ENCODE assay signal across 9 mouse cellular contexts in genomic region chr5:105620505-105621116, GRCm38 (mm10).
DNase-seq lines count a peak whose midpoint lies in the region; ATAC-seq and TF ChIP-seq lines count a peak whose summit lies in the region.
"Had no signal": no experiment of that assay in that cellular context is flagged by ENCODE, and none has a peak within 500 bp of the region (broad histone marks: within the 10 kb centered on the region; RNA-seq: fewer than 3 reads in every experiment).

No protein-coding gene starts in this region.

- no peak for ATAC-seq in heart, embryonic 13.5 days (ENCODE audit: extremely low read depth, insufficient number of reproducible peaks, low FRiP score, low TSS enrichment)
- no peak for ATAC-seq in erythroid progenitor cell, adult 5-6 weeks (replicated peaks; ENCODE audit: low FRiP score, poor library complexity, severe bottlenecking)
- ATAC-seq in monocyte, adult 5-6 weeks (replicated peaks; ENCODE audit: insufficient number of reproducible peaks, low FRiP score, low TSS enrichment, poor library complexity, severe bottlenecking), result no peak
- no peak for ATAC-seq in liver, postnatal 0 days

- no peak; the same call in 1 of the 2 replicates for TF ChIP-seq EP300 in liver, postnatal 0 days (IDR thresholded peaks at IDR 0.05; ENCODE audit: low read depth)

- no peak overlapping the region for H3K9ac ChIP-seq in heart, embryonic 13.5 days
- H3K9ac ChIP-seq in liver, postnatal 0 days (replicated peaks), result no peak overlapping the region
- H3K9ac ChIP-seq: limb, embryonic 12.5 days had no signal

- no peak overlapping the region for H3ac ChIP-seq in C2C12 (ENCODE audit: control insufficient read depth, insufficient read length, low read depth)

- DNase-seq in adipocyte (ENCODE audit: low spot score), result peak; percentile 71
- DNase-seq in layer of hippocampus, adult 18-20 months (ENCODE audit: low spot score in 2 of 2), result peak; percentile 45 to 75
- DNase-seq in right cerebral cortex, postnatal 36 days (ENCODE audit: low spot score in 2 of 2), result peak; percentile 59 to 67
- no peak for DNase-seq in liver, postnatal 0 days

- no peak overlapping the region for H3K4me3 ChIP-seq in C2C12 (ENCODE audit: insufficient read depth, poor library complexity, severe bottlenecking)
- H3K4me3 ChIP-seq in heart, embryonic 13.5 days, result no peak overlapping the region
- H3K4me3 ChIP-seq in liver, postnatal 0 days (ENCODE audit: low read depth, low read length), result no peak overlapping the region
- H3K4me3 ChIP-seq: limb, embryonic 12.5 days had no signal

- H3K79me3 ChIP-seq in C2C12 (ENCODE audit: low read depth), result no peaks in the 10 kb centered on the region

- TF ChIP-seq CTCF in C2C12 (IDR thresholded peaks at IDR 0.05; ENCODE audit: control insufficient read depth, insufficient read depth, insufficient read length), result no peak
- TF ChIP-seq CTCF in liver, postnatal 0 days (IDR thresholded peaks at IDR 0.05; ENCODE audit: low read depth), result no peak

- H3K79me2 ChIP-seq in C2C12 (ENCODE audit: control insufficient read depth, insufficient read depth), result no peaks in the 10 kb centered on the region

- 0 out of 2 replicates have a peak overlapping the region, but pooled peaks have one; percentile 28 for H3K27ac ChIP-seq in heart, embryonic 13.5 days (replicated peaks)
- H3K27ac ChIP-seq in liver, postnatal 0 days (ENCODE audit: low read depth), result no peak overlapping the region
- H3K27ac ChIP-seq: limb, embryonic 12.5 days had no signal

- H3K36me3 ChIP-seq in C2C12 (ENCODE audit: control insufficient read depth, insufficient read depth), result no peaks in the 10 kb centered on the region
- H3K36me3 ChIP-seq in heart, embryonic 13.5 days, result no peaks in the 10 kb centered on the region
- no peaks in the 10 kb centered on the region for H3K36me3 ChIP-seq in liver, postnatal 0 days (replicated peaks; ENCODE audit: insufficient read depth, low read length)
- H3K36me3 ChIP-seq: limb, embryonic 12.5 days had no signal

- no peaks in the 10 kb centered on the region for H3K27me3 ChIP-seq in C2C12 (ENCODE audit: control insufficient read depth, insufficient read depth, insufficient read length)
- no peaks in the 10 kb centered on the region for H3K27me3 ChIP-seq in heart, embryonic 13.5 days (replicated peaks)
- no peaks in the 10 kb centered on the region for H3K27me3 ChIP-seq in liver, postnatal 0 days (ENCODE audit: insufficient read depth, low read length)
- H3K27me3 ChIP-seq: limb, embryonic 12.5 days had no signal

- 59% methylated on average over 6 of the region's 6 CpGs for WGBS in heart, embryonic 13.5 days
- WGBS in liver, postnatal 0 days (ENCODE audit: insufficient replicate concordance), result 55% methylated on average over 6 of the region's 6 CpGs

- H3K9me3 ChIP-seq in heart, embryonic 13.5 days, result no peaks in the 10 kb centered on the region
- no peaks in the 10 kb centered on the region for H3K9me3 ChIP-seq in liver, postnatal 0 days (ENCODE audit: low read length)
- H3K9me3 ChIP-seq: limb, embryonic 12.5 days had no signal

- H3K4me2 ChIP-seq in heart, embryonic 13.5 days, result no peak overlapping the region
- H3K4me2 ChIP-seq in liver, postnatal 0 days (ENCODE audit: low read depth, low read length), result no peak overlapping the region
- H3K4me2 ChIP-seq: limb, embryonic 12.5 days had no signal

- peaks cover 26% of the 10 kb centered on the region for H3K4me1 ChIP-seq in heart, embryonic 13.5 days
- peaks cover 10% of the 10 kb centered on the region; the same call in 1 of the 2 replicates for H3K4me1 ChIP-seq in liver, postnatal 0 days (ENCODE audit: insufficient read depth)

TF ChIP-seq in C2C12, 6 proteins besides CTCF, POLR2A, EP300 and RAD21:
- TF ChIP-seq CEBPB (IDR thresholded peaks at IDR 0.05; ENCODE audit: low read depth) (peak; percentile 93), USF1 (IDR thresholded peaks at IDR 0.05; ENCODE audit: low read depth) (no peak)
